Mouse (Mus musculus) kidney, embryonic 15.5 days (tissue): ENCODE measurements around the gene Tmem163. TPM values are rescaled to one million over a fixed set of nuclear protein-coding genes. Genes with fewer than 3 reads are reported as not detected.
A peak's percentile ranks its signal among the peaks of the same experiment; 100 is the strongest.

Source experiments
- ATAC-seq: fragments of 200-750 bp; cut with Nextera tagmentation; replicated peaks from 2 replicates; pipeline ENCODE4 v1.8.0; 2017; ENCODE audit warnings: moderate TSS enrichment; ENCODE audit not compliant: low FRiP score
- H3K27ac ChIP-seq: fragments of 300-500 bp; sonication (generic); 2 replicates; pipeline ENCODE4 v1.5.1; 2015; ENCODE audit warnings: mild to moderate bottlenecking, inconsistent platforms
- H3K27me3 ChIP-seq: fragments of 300-500 bp; sonication (generic); 2 replicates; pipeline ENCODE4 v1.6.1; 2015; ENCODE audit warnings: inconsistent platforms
- H3K36me3 ChIP-seq: fragments of 300-500 bp; sonication (generic); 2 replicates; pipeline ENCODE4 v1.6.1; 2015; ENCODE audit warnings: inconsistent platforms
- H3K4me1 ChIP-seq: fragments of 300-500 bp; sonication (generic); 2 replicates; pipeline ENCODE4 v1.6.1; 2015; ENCODE audit warnings: inconsistent platforms
- H3K4me2 ChIP-seq: fragments of 300-500 bp; sonication (generic); 2 replicates; pipeline ENCODE4 v1.6.1; 2015; ENCODE audit warnings: moderate library complexity, mild to moderate bottlenecking, inconsistent platforms
- H3K4me3 ChIP-seq: fragments of 300-500 bp; sonication (generic); replicated peaks from 2 replicates; pipeline ENCODE4 v1.5.1; 2015; ENCODE audit warnings: mild to moderate bottlenecking, inconsistent platforms
- H3K9ac ChIP-seq: fragments of 300-500 bp; sonication (generic); 2 replicates; pipeline ENCODE4 v1.6.1; 2015; ENCODE audit warnings: mild to moderate bottlenecking, inconsistent platforms
- H3K9me3 ChIP-seq: fragments of 300-500 bp; sonication (generic); replicated peaks from 2 replicates; pipeline ENCODE4 v1.6.1; 2016; ENCODE audit warnings: inconsistent platforms
- WGBS: fragments of 180-500 bp; shearing (Covaris S2); methylation state at CpG from one replicate; pipeline ENCODE4 v1.1.7; 2015; ENCODE audit warnings: mixed read lengths; 5-methylcytosine and 5-hydroxymethylcytosine counted together
- polyA plus RNA-seq: library from polyadenylated mRNA; unstranded; fragments of >200 nt; fragmentation: Nextera tagmentation; extraction: Ambion mirVana; gene quantifications from 2 replicates; pipeline ENCODE4 v1.2.1, GENCODE M21; 2015

The Tmem163 gene
- polyA plus RNA-seq, 1 experiment from 2014 or later = 0.61 TPM

DNA sequence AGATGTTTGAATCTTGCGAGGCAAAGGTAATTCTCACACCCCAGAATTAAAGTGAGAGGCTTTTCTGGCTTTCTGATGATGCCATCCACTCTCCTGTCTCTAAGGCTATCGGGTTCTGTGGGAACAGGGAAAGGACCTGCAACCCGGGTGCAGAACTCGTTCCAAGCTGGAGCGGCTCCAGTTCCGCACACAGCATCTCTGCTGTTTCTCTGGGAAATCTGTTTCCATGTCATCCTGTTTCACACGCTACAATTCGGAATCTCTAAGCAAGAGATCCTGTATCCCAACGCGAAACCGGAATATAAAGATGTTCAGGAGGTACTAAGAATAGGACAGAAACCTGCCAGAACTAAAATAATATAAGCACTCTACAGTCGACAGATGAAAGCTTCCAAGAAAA, 3.2 kb downstream of the Tmem163 start:
- no peak overlapping the region for H3K4me3 ChIP-seq
- WGBS = 30% methylated on average over 12 of the region's 12 CpGs
- peaks cover 22% of the 10 kb centered on the region for H3K4me1 ChIP-seq
- no peak overlapping the region for H3K4me2 ChIP-seq
- peaks cover 83% of the 10 kb centered on the region for H3K27me3 ChIP-seq
- H3K9ac ChIP-seq = no peak overlapping the region
- ATAC-seq = no peak
- H3K36me3 ChIP-seq = no peaks in the 10 kb centered on the region
- H3K9me3 ChIP-seq = no peaks in the 10 kb centered on the region
- no peak overlapping the region for H3K27ac ChIP-seq

DNA sequence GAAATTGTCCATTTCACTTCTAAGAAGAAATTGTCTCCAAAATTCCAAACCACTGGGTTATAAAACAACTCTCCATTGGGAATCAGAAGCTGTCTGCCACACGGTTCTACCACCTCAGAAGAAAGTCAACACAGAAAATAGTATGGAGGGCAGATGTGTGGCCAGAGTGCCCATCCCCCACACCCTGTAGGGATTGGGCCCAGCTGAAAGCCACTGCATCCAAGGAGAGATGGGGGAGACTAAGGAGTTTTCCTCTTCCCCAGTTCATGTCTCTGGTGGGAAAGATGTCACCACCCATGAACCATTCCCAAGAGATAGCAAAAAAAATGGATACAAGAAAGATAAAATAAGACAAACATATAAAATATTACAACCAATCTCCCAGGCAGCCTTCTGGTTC, 4.1 kb downstream of the Tmem163 start:
- Histone ChIP-seq H3K9ac (no peak overlapping the region), H3K4me2 (no peak overlapping the region), H3K9me3 (no peaks in the 10 kb centered on the region), H3K27me3 (peaks cover 74% of the 10 kb centered on the region), H3K27ac (no peak overlapping the region), H3K4me1 (peaks cover 22% of the 10 kb centered on the region), H3K4me3 (no peak overlapping the region), H3K36me3 (no peaks in the 10 kb centered on the region)
- 65% methylated on average over 1 of the region's 1 CpGs for WGBS
- ATAC-seq = no peak

DNA sequence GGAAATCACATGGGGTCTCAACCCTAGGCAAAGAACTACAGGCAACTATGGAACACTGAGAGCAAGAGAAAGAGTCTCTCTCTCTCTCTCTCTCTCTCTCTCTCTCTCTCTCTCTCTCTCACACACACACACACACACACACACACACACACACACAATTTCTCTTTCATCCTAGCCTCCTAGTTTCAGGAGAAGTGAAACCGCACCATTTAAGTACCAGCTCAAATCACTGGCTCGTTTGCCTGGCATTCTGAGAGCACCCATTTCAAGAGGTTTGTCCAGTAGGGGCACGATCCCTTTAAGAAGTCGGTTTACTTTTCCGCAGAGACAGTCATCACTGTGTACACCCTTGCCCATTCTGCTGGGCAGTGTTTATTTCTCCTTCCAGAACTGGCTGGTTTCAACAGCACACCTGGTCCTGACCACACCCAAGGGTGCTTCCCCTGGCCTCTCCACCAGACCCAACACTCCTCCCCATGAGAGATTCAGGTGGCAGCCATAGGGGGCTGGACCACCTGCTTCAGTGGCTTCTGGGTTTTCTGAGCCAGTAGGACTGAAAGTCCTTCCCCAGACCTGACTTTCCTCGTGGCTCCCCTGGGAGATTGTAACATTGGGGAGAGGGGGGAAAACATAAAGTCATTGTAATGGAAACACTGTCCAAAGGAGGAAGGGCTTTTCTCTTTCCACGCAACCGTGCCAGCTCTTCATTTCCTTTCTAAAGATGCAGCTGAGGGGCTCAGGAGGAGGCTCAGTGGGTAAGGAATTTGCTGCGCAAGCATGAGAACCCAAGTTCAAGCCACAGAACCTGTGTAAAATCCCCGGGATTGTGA, 5.9 kb downstream of the Tmem163 start:
- H3K27me3 ChIP-seq = peaks cover 56% of the 10 kb centered on the region
- no peaks in the 10 kb centered on the region for H3K9me3 ChIP-seq
- H3K27ac ChIP-seq = no peak overlapping the region
- no peak overlapping the region for H3K4me2 ChIP-seq
- no peak for ATAC-seq
- WGBS = 75% methylated on average over 10 of the region's 10 CpGs
- H3K4me3 ChIP-seq = no peak overlapping the region
- H3K4me1 ChIP-seq = peaks cover 21% of the 10 kb centered on the region
- no peak overlapping the region for H3K9ac ChIP-seq
- H3K36me3 ChIP-seq = no peaks in the 10 kb centered on the region

DNA sequence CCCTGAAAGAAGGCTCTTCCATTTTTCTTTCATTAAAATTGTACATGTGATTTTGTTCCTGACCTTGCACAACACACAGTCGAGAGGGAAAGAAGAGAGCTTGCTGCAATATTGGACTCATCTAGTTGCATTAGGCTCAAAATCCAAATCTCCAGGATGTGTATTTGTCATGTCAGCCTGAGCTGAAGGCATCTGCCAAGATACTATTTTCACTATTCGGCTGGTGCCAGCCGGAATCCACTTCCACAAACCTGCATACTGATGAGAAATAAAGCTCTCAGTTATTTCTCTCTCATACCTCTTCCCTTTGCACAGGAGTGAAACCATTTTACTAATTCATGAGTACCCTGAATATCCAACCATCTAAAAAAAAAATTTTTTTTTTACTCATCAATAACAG, 11.2 kb downstream of the Tmem163 start:
- Histone ChIP-seq H3K27me3 (peaks cover 4% of the 10 kb centered on the region), H3K9me3 (no peaks in the 10 kb centered on the region), H3K36me3 (no peaks in the 10 kb centered on the region), H3K4me1 (no peaks in the 10 kb centered on the region), H3K4me3 (no peak overlapping the region), H3K27ac (no peak overlapping the region), H3K4me2 (no peak overlapping the region), H3K9ac (no peak overlapping the region)
- 88% methylated on average over 3 of the region's 3 CpGs for WGBS
- ATAC-seq = no peak

DNA sequence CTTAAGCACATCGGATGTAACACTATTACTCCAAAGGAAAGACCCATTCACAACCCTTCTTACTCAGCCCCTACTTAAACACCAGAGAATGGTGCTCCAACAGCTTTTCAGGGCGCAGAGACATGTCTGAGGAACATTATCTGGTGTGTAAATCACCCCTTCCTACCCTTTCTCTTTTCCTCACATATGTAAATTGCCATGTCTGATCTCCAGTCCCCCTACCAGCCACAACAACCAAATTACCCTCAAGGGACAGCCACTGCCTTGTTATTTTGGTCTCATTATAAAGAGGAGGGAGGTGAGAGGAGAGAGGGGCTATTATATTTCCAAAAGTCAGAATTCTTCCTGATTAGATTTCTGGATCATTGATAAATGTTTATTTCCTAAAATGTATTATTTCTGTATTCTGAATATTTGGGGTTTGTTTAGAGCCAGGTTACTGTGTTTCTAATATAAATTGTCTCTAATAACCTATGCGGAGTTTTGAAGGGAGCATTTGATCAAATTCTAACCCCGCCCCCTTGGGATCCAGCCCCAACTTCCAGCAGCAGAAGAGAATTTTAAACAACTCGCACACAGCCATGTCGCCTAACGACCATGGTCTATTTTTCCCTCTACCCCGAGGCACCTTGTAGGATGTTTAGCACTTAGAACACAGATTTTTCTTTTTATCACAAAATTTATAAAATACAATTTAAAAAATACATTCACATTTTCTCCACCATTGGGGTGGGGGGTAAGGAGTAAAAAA, 12.1 kb downstream of the Tmem163 start:
- no peaks in the 10 kb centered on the region for H3K4me1 ChIP-seq
- H3K4me2 ChIP-seq = no peak overlapping the region
- whole genome bisulfite sequencing = 74% methylated on average over 8 of the region's 8 CpGs
- H3K36me3 ChIP-seq = no peaks in the 10 kb centered on the region
- no peak for ATAC-seq
- H3K27me3 ChIP-seq = no peaks in the 10 kb centered on the region; the same call in 1 of the 2 replicates
- H3K27ac ChIP-seq = no peak overlapping the region
- H3K9ac ChIP-seq = no peak overlapping the region
- no peak overlapping the region for H3K4me3 ChIP-seq
- no peaks in the 10 kb centered on the region for H3K9me3 ChIP-seq

DNA sequence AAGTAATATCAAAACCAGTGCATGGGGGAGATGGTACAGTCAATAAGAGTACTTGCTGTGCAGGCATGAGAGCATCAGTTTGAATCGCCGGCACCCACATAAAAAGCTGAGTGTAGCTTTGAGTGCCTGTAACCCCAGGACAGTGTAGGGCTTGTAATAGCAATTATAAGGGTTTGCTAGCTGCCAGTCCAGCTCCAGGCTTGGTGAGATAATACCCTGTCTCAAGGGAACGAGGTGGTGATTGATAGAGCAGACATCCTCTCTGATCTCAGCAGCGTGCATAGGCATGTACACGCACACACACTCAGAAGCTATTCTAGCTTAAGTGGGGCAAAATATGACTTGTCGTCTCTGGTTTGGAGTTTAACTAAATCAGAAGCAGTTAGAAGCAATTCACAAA, 13.1 kb downstream of the Tmem163 start:
- no peak for ATAC-seq
- H3K36me3 ChIP-seq = no peaks in the 10 kb centered on the region
- H3K9ac ChIP-seq = no peak overlapping the region
- no peak overlapping the region for H3K4me3 ChIP-seq
- H3K27me3 ChIP-seq = no peaks in the 10 kb centered on the region
- H3K27ac ChIP-seq = no peak overlapping the region
- no peaks in the 10 kb centered on the region for H3K9me3 ChIP-seq
- H3K4me1 ChIP-seq = no peaks in the 10 kb centered on the region
- 81% methylated on average over 6 of the region's 6 CpGs for WGBS
- no peak overlapping the region for H3K4me2 ChIP-seq

DNA sequence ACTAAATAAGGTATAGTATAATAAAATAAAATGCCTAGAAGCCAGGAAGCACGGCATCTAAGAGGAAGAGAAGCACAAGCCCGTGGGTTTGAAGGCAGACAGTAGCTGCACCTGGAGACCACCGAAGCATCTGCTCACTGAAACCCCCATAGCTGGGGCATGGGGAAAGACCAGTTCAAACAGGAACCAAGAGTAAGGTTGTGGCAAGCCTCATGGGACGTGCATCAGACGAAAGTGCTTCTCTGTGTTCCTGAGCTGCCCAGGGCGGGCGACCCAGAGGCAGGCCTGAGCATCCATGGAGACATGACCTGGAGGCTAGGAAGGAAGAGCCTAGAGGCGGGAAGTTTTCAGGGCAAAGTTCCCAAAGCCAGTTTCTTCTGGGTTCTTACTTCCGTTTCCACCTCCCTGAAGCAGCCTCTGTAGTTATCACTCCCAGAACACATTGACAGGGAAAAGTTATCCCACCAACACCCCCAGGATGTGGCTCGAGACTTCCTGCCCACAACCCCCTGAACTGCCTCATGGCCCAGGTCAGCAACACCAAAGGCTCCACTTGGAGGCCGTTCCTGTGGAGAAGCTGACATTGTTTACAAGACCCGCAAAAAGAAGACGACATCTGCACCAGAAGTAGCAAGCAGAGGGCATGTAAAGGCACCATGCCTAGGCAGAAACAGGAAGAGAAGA, 16.8 kb downstream of the Tmem163 start:
- Histone ChIP-seq H3K9me3 (no peaks in the 10 kb centered on the region), H3K4me1 (no peaks in the 10 kb centered on the region), H3K36me3 (no peaks in the 10 kb centered on the region), H3K4me3 (no peak overlapping the region), H3K9ac (no peak overlapping the region), H3K27ac (no peak overlapping the region), H3K4me2 (no peak overlapping the region), H3K27me3 (no peaks in the 10 kb centered on the region)
- no peak for ATAC-seq
- 76% methylated on average over 13 of the region's 13 CpGs for WGBS

DNA sequence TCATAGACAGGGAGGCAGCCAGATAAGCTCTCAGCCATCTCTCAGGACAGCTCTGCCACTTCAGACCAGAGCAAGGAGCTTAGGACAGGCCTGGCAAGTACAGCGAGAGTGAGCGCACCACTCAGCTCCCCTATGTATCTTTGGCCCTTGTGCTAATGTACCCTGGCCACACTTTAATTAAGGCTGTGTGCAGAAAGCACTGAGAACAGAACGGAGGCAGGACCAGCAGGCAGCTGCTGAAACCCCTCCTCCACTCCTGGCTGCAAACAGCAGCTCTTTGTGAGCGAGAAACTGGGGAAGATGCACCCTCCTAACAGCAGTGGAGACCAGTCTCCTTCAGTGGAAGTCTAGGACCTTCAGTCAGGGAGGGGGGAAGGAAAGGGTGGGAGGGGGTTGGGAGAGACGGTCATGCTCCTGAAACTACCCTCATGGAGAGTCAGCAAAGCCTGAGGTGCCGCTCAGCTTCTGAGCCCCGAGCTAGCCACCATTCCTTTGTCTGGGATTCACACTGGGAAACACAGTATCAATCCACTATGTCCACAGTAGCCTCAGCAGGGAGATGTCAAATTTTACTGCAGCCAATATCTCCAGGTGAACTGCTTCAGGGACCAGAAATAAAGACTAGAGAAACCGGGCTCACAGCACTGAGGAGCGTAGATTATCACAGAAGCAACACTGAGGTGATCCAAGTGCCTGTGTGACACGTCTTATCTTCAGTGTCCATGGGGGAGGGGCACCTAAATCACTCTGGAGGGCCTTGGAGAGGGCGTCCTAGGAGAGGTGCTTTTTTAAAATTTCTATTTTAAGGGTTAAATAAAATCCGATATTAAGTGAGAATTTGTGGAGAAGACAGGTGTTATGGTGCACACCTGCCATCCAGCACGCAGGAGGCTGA, 18.0 kb downstream of the Tmem163 start:
- H3K4me3 ChIP-seq = no peak overlapping the region
- no peak for ATAC-seq
- H3K4me2 ChIP-seq = 0 out of 2 replicates have a peak overlapping the region, but pooled peaks have one; percentile 19
- 36% methylated on average over 13 of the region's 13 CpGs for WGBS
- H3K4me1 ChIP-seq = no peaks in the 10 kb centered on the region
- no peak overlapping the region for H3K27ac ChIP-seq
- H3K27me3 ChIP-seq = no peaks in the 10 kb centered on the region
- no peaks in the 10 kb centered on the region for H3K36me3 ChIP-seq
- no peaks in the 10 kb centered on the region for H3K9me3 ChIP-seq
- H3K9ac ChIP-seq = no peak overlapping the region

DNA sequence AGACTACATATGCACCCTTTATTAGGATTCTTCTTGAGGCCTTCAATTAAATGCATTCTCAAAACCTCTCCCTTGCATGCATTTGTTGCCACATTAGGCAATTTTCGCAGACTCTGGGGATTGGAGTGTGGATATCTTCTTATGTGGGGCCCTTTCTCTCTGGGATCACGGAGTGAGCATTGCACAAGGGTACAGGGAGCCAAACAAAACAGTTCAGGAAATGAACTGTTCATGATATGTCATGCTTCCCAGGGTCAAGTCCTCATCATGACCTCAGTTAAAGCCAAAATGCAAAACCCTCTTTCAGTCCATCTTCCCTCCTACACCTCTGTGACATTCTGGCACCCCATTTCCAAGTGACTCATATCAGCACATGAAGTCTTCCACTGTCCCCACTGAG, 27.8 kb downstream of the Tmem163 start:
- Histone ChIP-seq H3K9ac (no peak overlapping the region), H3K27me3 (no peaks in the 10 kb centered on the region), H3K27ac (no peak overlapping the region), H3K4me3 (no peak overlapping the region), H3K4me1 (no peaks in the 10 kb centered on the region), H3K36me3 (no peaks in the 10 kb centered on the region), H3K9me3 (no peaks in the 10 kb centered on the region), H3K4me2 (no peak overlapping the region)
- WGBS = 71% methylated on average over 2 of the region's 2 CpGs
- no peak for ATAC-seq

DNA sequence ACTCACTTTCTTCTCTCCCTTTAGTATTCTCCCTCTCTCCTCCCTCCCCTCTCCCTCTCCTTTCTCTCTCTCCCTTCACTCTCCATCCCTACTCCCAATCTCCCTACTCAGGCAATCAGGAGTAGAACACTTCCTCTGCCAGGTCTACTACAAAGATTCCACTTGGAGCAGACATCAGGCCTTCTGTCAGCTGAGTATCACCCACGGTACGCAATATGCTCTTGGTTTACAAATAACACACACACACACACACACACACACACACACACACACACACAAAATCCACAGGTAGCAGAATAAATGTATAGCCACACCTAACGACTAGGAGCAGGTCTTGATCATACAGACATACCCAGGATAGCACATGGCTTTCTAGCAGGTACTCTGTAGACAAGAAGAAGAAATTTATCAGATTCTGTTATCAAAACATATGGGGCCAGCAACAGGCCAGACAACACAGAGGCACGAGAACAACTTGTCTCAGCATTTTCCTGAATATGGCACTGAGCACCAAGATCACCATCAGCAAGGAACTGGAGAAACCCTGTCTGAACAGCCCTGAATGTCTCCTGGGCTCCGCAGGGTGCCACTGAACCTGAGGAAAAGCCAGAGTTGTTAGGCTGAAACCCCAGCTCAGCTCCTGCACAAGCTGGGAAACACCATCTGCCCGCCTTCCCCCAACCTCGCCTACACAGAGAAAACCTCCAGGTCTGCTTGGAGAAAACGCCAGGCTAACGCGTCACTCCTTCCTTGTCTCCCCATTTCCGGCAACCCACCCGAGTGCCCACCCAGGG, 36.2 kb downstream of the Tmem163 start:
- Histone ChIP-seq H3K4me3 (no peak overlapping the region), H3K9me3 (no peaks in the 10 kb centered on the region), H3K27me3 (no peaks in the 10 kb centered on the region), H3K4me2 (no peak overlapping the region), H3K9ac (no peak overlapping the region), H3K27ac (no peak overlapping the region), H3K36me3 (no peaks in the 10 kb centered on the region), H3K4me1 (no peaks in the 10 kb centered on the region)
- WGBS = 85% methylated on average over 12 of the region's 12 CpGs
- no peak for ATAC-seq

DNA sequence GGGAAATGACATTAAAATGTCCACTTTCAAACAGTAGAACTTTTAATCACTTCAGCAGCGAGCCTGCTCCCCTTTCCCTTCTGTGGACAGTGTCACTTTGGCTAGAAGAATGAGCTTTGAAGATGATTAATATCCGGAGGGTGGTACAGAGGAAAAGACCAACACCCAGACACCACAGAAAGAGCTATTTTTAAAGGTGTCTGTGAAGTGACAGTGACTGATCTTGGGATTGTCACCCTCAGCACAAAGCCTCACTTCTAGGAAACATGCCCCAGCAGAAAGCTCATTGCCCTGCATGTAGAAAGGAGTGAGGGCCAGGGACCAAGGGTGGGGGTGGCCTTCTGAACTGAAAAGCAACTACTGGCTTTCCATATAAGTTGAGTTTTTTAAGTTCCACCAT, 41.4 kb downstream of the Tmem163 start:
- Histone ChIP-seq H3K9me3 (no peaks in the 10 kb centered on the region), H3K4me1 (no peaks in the 10 kb centered on the region), H3K27ac (no peak overlapping the region), H3K4me2 (no peak overlapping the region), H3K36me3 (no peaks in the 10 kb centered on the region), H3K4me3 (no peak overlapping the region), H3K9ac (no peak overlapping the region), H3K27me3 (no peaks in the 10 kb centered on the region)
- ATAC-seq = no peak
- 41% methylated on average over 2 of the region's 2 CpGs for WGBS
